In the genomic region with DNA sequence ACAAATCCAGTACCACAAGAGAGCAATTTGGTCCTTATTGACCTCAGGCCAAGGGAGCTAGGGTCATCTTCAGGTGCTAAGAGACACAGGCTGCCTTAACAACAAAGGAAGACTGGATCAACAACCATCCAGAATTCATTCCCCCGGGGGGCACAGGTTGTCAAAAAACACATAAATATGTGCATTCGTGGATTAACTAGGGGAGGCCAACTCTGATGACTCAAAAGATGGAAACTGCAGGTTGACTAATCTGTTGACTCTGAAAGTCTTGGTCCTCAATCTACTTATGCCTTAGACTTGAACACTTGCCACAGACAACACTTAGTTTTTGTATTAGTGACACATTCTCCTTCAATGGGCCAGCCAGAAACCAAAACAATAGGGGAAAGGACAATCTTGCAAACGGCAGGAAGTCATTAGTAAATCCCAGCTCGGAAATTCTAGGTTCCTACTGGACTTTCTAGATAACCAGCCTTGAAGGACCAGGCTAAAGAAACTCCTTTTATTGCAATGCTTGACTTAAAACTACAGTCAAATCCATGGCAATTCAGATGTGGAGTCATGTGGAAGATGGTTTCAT, we compare ENCODE assay signal across 9 mouse cellular contexts.
DNase-seq lines count a peak whose midpoint lies in the region; ATAC-seq and TF ChIP-seq lines count a peak whose summit lies in the region.
"Had no signal": no experiment of that assay in that cellular context is flagged by ENCODE, and none has a peak within 500 bp of the region (broad histone marks: within the 10 kb centered on the region; RNA-seq: fewer than 3 reads in every experiment).

No protein-coding gene starts in this region.

- no peak for ATAC-seq in heart, embryonic 11.5 days (replicated peaks; ENCODE audit: insufficient number of reproducible peaks, low FRiP score, low TSS enrichment)
- ATAC-seq in kidney, postnatal 0 days (replicated peaks; ENCODE audit: low FRiP score, low read depth), result no peak
- no peak for ATAC-seq in neural tube, embryonic 13.5 days (ENCODE audit: low read depth)

- no peaks in the 10 kb centered on the region for H3K4me1 ChIP-seq in kidney, adult 2 months (ENCODE audit: control insufficient read depth, insufficient read depth, low read length)
- peaks cover 7% of the 10 kb centered on the region; the same call in 1 of the 2 replicates for H3K4me1 ChIP-seq in heart, embryonic 11.5 days (ENCODE audit: control insufficient read depth, insufficient read depth, low read length)
- no peaks in the 10 kb centered on the region for H3K4me1 ChIP-seq in kidney, postnatal 0 days (replicated peaks; ENCODE audit: insufficient read depth, low read length)
- H3K4me1 ChIP-seq in neural tube, embryonic 13.5 days (replicated peaks), result peaks cover 4% of the 10 kb centered on the region; the same call in 1 of the 2 replicates

- peak; percentile 65 for DNase-seq in kidney, adult 2 months
- DNase-seq in kidney, postnatal 4 days, result no peak
- DNase-seq in kidney, postnatal 0 days (ENCODE audit: low spot score), result peak; percentile 53
- DNase-seq in adipocyte (ENCODE audit: low spot score), result no peak
- no peak for DNase-seq in thymus, postnatal 25 days
- DNase-seq in adrenal gland, postnatal 10 days, result no peak

- H3K27me3 ChIP-seq in kidney, adult 2 months (replicated peaks; ENCODE audit: control insufficient read depth, insufficient read depth, low read length), result no peaks in the 10 kb centered on the region
- H3K27me3 ChIP-seq in heart, embryonic 11.5 days (ENCODE audit: control insufficient read depth, insufficient read depth, low read length), result no peaks in the 10 kb centered on the region
- no peaks in the 10 kb centered on the region for H3K27me3 ChIP-seq in kidney, postnatal 0 days (ENCODE audit: insufficient read depth, low read length)
- peaks cover 11% of the 10 kb centered on the region; the same call in 1 of the 2 replicates for H3K27me3 ChIP-seq in neural tube, embryonic 13.5 days
- H3K27me3 ChIP-seq: CH12.LX had no signal

- TF ChIP-seq POLR2A in kidney, adult 2 months (IDR thresholded peaks at IDR 0.05; ENCODE audit: low read depth, low read length), result no peak

- no peak for TF ChIP-seq CTCF in kidney, adult 2 months (conservative IDR thresholded peaks at IDR 0.05; ENCODE audit: insufficient read depth, insufficient read length, low read depth, low read length)
- TF ChIP-seq CTCF in kidney, postnatal 0 days (IDR thresholded peaks at IDR 0.05; ENCODE audit: low read depth), result no peak

- H3K9ac ChIP-seq in heart, embryonic 11.5 days (ENCODE audit: low read depth, low read length), result no peak overlapping the region; the same call in 1 of the 2 replicates
- H3K9ac ChIP-seq in kidney, postnatal 0 days (ENCODE audit: low read depth, low read length), result 0 out of 2 replicates have a peak overlapping the region, but pooled peaks have one; percentile 63
- H3K9ac ChIP-seq in neural tube, embryonic 13.5 days, result no peak overlapping the region

- H3K27ac ChIP-seq in kidney, adult 2 months (ENCODE audit: insufficient read depth, low read depth, low read length), result peak overlapping the region; percentile 28; the same call in 1 of the 2 replicates
- H3K27ac ChIP-seq in heart, embryonic 11.5 days (ENCODE audit: low read depth, low read length), result peak overlapping the region; percentile 57
- peak overlapping the region; percentile 47; the same call in 1 of the 2 replicates for H3K27ac ChIP-seq in kidney, postnatal 0 days
- peak overlapping the region; percentile 65; the same call in 1 of the 2 replicates for H3K27ac ChIP-seq in neural tube, embryonic 13.5 days (replicated peaks)

- no peaks in the 10 kb centered on the region for H3K9me3 ChIP-seq in heart, embryonic 11.5 days (replicated peaks; ENCODE audit: control insufficient read depth, low read length)
- H3K9me3 ChIP-seq in kidney, postnatal 0 days (replicated peaks; ENCODE audit: low read length), result no peaks in the 10 kb centered on the region
- H3K9me3 ChIP-seq in neural tube, embryonic 13.5 days, result no peaks in the 10 kb centered on the region

- peak overlapping the region; percentile 74 for H3K4me2 ChIP-seq in heart, embryonic 11.5 days
- peak overlapping the region; percentile 81 for H3K4me2 ChIP-seq in kidney, postnatal 0 days (ENCODE audit: low read length)
- peak overlapping the region; percentile 83 for H3K4me2 ChIP-seq in neural tube, embryonic 13.5 days

- H3K4me3 ChIP-seq in kidney, adult 2 months (ENCODE audit: insufficient read depth, low read depth, low read length), result no peak overlapping the region
- peak overlapping the region; percentile 49 for H3K4me3 ChIP-seq in heart, embryonic 11.5 days (ENCODE audit: low read depth, low read length)
- no peak overlapping the region for H3K4me3 ChIP-seq in kidney, postnatal 0 days (replicated peaks; ENCODE audit: low read depth, low read length)
- H3K4me3 ChIP-seq in neural tube, embryonic 13.5 days, result peak overlapping the region; percentile 56

- no peaks in the 10 kb centered on the region for H3K36me3 ChIP-seq in kidney, adult 2 months (ENCODE audit: control insufficient read depth, insufficient read depth, low read length)
- H3K36me3 ChIP-seq in heart, embryonic 11.5 days (ENCODE audit: control insufficient read depth, insufficient read depth, low read length), result no peaks in the 10 kb centered on the region
- H3K36me3 ChIP-seq in kidney, postnatal 0 days (ENCODE audit: insufficient read depth, low read length), result no peaks in the 10 kb centered on the region
- H3K36me3 ChIP-seq in neural tube, embryonic 13.5 days, result no peaks in the 10 kb centered on the region

- 66% methylated on average over 4 of the region's 4 CpGs for WGBS in kidney, adult 2 months
- 66% methylated on average over 4 of the region's 4 CpGs for WGBS in heart, embryonic 11.5 days (ENCODE audit: insufficient replicate concordance)
- 51% methylated on average over 4 of the region's 4 CpGs for WGBS in kidney, postnatal 0 days
- 58% methylated on average over 4 of the region's 4 CpGs for WGBS in neural tube, embryonic 13.5 days

Comparison
In these comparisons a context has a peak if more than half of its experiments do, and no peak if none do; other contexts are left out.
1. DNase-seq: peak in kidney, adult 2 months (single experiment) and kidney, postnatal 0 days (single experiment); none in kidney, postnatal 4 days (0 of 2), adipocyte (single experiment), thymus, postnatal 25 days (single experiment) and adrenal gland, postnatal 10 days (single experiment).
2. H3K4me3 ChIP-seq: peak in heart, embryonic 11.5 days (single experiment) and neural tube, embryonic 13.5 days (single experiment); none in kidney, adult 2 months (single experiment) and kidney, postnatal 0 days (single experiment).
3. Peak in every context shown above with its lines, with median percentiles within 50 percentile points of each other: H3K27ac ChIP-seq and H3K4me2 ChIP-seq.